ENCODE assay signal across 14 mouse cellular contexts in the genomic region with DNA sequence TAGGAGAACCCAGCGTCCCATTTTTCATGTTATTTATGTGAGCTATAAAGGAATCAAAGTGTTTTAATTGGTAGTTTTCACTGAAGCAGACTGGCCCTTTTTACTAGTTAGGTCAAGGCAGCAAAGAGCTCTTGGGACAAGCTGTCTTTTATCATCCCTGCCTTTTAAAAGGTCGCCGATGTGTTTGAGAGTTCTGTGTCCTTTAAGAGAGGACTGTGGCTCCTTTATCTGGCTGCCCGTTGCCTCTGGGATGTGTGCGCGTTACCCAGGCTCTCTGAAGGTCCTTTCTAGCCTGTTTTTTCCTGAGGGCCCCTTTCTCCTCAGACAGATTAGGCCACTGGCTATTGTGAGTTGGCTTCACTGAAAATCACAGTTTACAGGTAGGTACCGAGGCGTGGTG.
DNase-seq lines count a peak whose midpoint lies in the region; ATAC-seq and TF ChIP-seq lines count a peak whose summit lies in the region.
"Had no signal": no experiment of that assay in that cellular context is flagged by ENCODE, and none has a peak within 500 bp of the region (broad histone marks: within the 10 kb centered on the region; RNA-seq: fewer than 3 reads in every experiment).

No protein-coding gene starts in this region.

- no peak for TF ChIP-seq CTCF in hindbrain, postnatal 0 days (IDR thresholded peaks at IDR 0.05; ENCODE audit: low read depth)
- TF ChIP-seq CTCF in E14TG2a.4 (conservative IDR thresholded peaks at IDR 0.05; ENCODE audit: low read length), result no peak
- no peak for TF ChIP-seq CTCF in left cerebral cortex, adult 2 months (IDR thresholded peaks at IDR 0.05)

- no peaks in the 10 kb centered on the region for H3K36me3 ChIP-seq in hindbrain, embryonic 10.5 days
- H3K36me3 ChIP-seq in hindbrain, postnatal 0 days (ENCODE audit: insufficient read depth, low read length), result no peaks in the 10 kb centered on the region
- H3K36me3 ChIP-seq in E14TG2a.4 (ENCODE audit: insufficient read depth, low read length), result peaks cover 6% of the 10 kb centered on the region; the same call in 1 of the 2 replicates
- H3K36me3 ChIP-seq in embryonic facial prominence, embryonic 14.5 days (ENCODE audit: control insufficient read depth, insufficient read depth, low read length), result no peaks in the 10 kb centered on the region

- no peak overlapping the region for H3K4me2 ChIP-seq in hindbrain, postnatal 0 days (ENCODE audit: low read depth, low read length)
- H3K4me2 ChIP-seq in embryonic facial prominence, embryonic 14.5 days (ENCODE audit: low read depth, low read length), result 0 out of 2 replicates have a peak overlapping the region, but pooled peaks have one; percentile 2
- H3K4me2 ChIP-seq: liver, embryonic 11.5 days had no signal

- peak; percentile 16 for DNase-seq in adrenal gland, postnatal 10 days
- DNase-seq in adrenal gland, adult 8-10 months, result no peak
- no peak for DNase-seq in hindbrain, embryonic 10.5 days (ENCODE audit: low spot score)
- no peak for DNase-seq in hindbrain, postnatal 0 days (ENCODE audit: low spot score)
- DNase-seq in embryonic facial prominence, embryonic 14.5 days (ENCODE audit: low spot score), result no peak
- no peak for DNase-seq in gastrocnemius, postnatal 4 days (ENCODE audit: low spot score in 2 of 2)
- no peak for DNase-seq in left cerebral cortex, adult 2 months (ENCODE audit: extremely low spot score in 1 of 2, low spot score in 2 of 2)
- DNase-seq: cerebellum, adult 11-12 months; gastrocnemius, adult 2 months; lung, postnatal 14 days; thymus, postnatal 14 days had no signal

- no peaks in the 10 kb centered on the region for H3K27me3 ChIP-seq in hindbrain, embryonic 10.5 days (ENCODE audit: insufficient read depth, poor library complexity, severe bottlenecking)
- no peaks in the 10 kb centered on the region for H3K27me3 ChIP-seq in hindbrain, postnatal 0 days (ENCODE audit: insufficient read depth, low read length)
- H3K27me3 ChIP-seq in E14TG2a.4 (ENCODE audit: insufficient read depth, low read length), result no peaks in the 10 kb centered on the region
- H3K27me3 ChIP-seq in embryonic facial prominence, embryonic 14.5 days (replicated peaks; ENCODE audit: control insufficient read depth, insufficient read depth, low read length), result no peaks in the 10 kb centered on the region

- no peak for ATAC-seq in hindbrain, postnatal 0 days
- ATAC-seq in embryonic facial prominence, embryonic 14.5 days (ENCODE audit: low read depth), result no peak
- ATAC-seq: intestine, postnatal 0 days had no signal

- peaks cover 38% of the 10 kb centered on the region for H3K4me1 ChIP-seq in hindbrain, embryonic 10.5 days (replicated peaks)
- H3K4me1 ChIP-seq in hindbrain, postnatal 0 days (ENCODE audit: insufficient read depth, low read length), result no peaks in the 10 kb centered on the region
- peaks cover 75% of the 10 kb centered on the region for H3K4me1 ChIP-seq in E14TG2a.4 (replicated peaks; ENCODE audit: low read depth, low read length)
- peaks cover 3% of the 10 kb centered on the region for H3K4me1 ChIP-seq in embryonic facial prominence, embryonic 14.5 days (ENCODE audit: control insufficient read depth, insufficient read depth, low read length)

- H3K9ac ChIP-seq in hindbrain, postnatal 0 days (replicated peaks; ENCODE audit: low read length), result no peak overlapping the region
- no peak overlapping the region for H3K9ac ChIP-seq in embryonic facial prominence, embryonic 14.5 days (ENCODE audit: low read depth, low read length)

- peak overlapping the region; percentile 72 for H3K27ac ChIP-seq in hindbrain, embryonic 10.5 days
- no peak overlapping the region for H3K27ac ChIP-seq in hindbrain, postnatal 0 days
- H3K27ac ChIP-seq in embryonic facial prominence, embryonic 14.5 days (replicated peaks; ENCODE audit: low read depth, low read length), result no peak overlapping the region
- no peak overlapping the region for H3K27ac ChIP-seq in left cerebral cortex, adult 2 months
- H3K27ac ChIP-seq: gastrocnemius, adult 2 months had no signal

- 12% methylated on average over 8 of the region's 8 CpGs for WGBS in hindbrain, embryonic 10.5 days
- 29% methylated on average over 8 of the region's 8 CpGs for WGBS in hindbrain, postnatal 0 days
- WGBS in embryonic facial prominence, embryonic 14.5 days, result 27% methylated on average over 8 of the region's 8 CpGs

- H3K9me3 ChIP-seq in hindbrain, embryonic 10.5 days, result peaks cover 6% of the 10 kb centered on the region; the same call in 1 of the 2 replicates
- H3K9me3 ChIP-seq in hindbrain, postnatal 0 days (ENCODE audit: low read length), result no peaks in the 10 kb centered on the region
- peaks cover 10% of the 10 kb centered on the region for H3K9me3 ChIP-seq in E14TG2a.4 (ENCODE audit: low read length)
- 0 out of 2 replicates have a peak, but pooled peaks cover 4% of the 10 kb centered on the region for H3K9me3 ChIP-seq in embryonic facial prominence, embryonic 14.5 days (ENCODE audit: control insufficient read depth, low read length)

- intact Hi-C loops in left cerebral cortex, adult 2 months (cut with DNase I), result no loop called here

- H3K4me3 ChIP-seq in hindbrain, embryonic 10.5 days, result no peak overlapping the region
- no peak overlapping the region for H3K4me3 ChIP-seq in hindbrain, postnatal 0 days (ENCODE audit: low read length)
- H3K4me3 ChIP-seq in E14TG2a.4 (replicated peaks; ENCODE audit: low read length), result peak overlapping the region; percentile 56
- H3K4me3 ChIP-seq in embryonic facial prominence, embryonic 14.5 days (ENCODE audit: low read depth, low read length), result no peak overlapping the region
- H3K4me3 ChIP-seq in left cerebral cortex, adult 2 months, result no peak overlapping the region
- H3K4me3 ChIP-seq: gastrocnemius, adult 2 months had no signal
